Mouse (Mus musculus): Measurements from ENCODE around the gene Ifit3b. TPM values are rescaled to one million over a fixed set of nuclear protein-coding genes. Genes with fewer than 3 reads are reported as not detected.

Ifit3b gene
- polyA plus RNA-seq, 2 experiments from 2014 or later = 9.3 to 14.8 TPM

Other genes with a start within 250 kb of the Ifit3b start
- gene Ch25h, start 132.8 kb upstream of the Ifit3b start, polyA plus RNA-seq (2017; shearing (Covaris generic)) = not detected
- 100 to 1,000 TPM; 100 to 102 TPM for gene Lipa, start 80.5 kb upstream of the Ifit3b start, polyA plus RNA-seq (2017; shearing (Covaris generic))
- 10 to 100 TPM; 28.5 to 31.7 TPM for gene Ifit2, start 57.3 kb upstream of the Ifit3b start, polyA plus RNA-seq (2017; shearing (Covaris generic))
- 10 to 100 TPM; 47.4 to 70.7 TPM for gene Ifit3, start 24.4 kb upstream of the Ifit3b start, polyA plus RNA-seq (2017; shearing (Covaris generic))
- gene Ifit1bl1, start 6.0 kb upstream of the Ifit3b start, polyA plus RNA-seq (2017; shearing (Covaris generic)) = 100 to 1,000 TPM; 116 to 127 TPM
- gene Ifit1bl2, start 32.8 kb downstream of the Ifit3b start, polyA plus RNA-seq (2017; shearing (Covaris generic)) = 1 to 10 TPM; 1.8 to 2.1 TPM
- gene Ifit1, start 32.9 kb downstream of the Ifit3b start, polyA plus RNA-seq (2017; shearing (Covaris generic)) = 10 to 100 TPM; 60.3 to 70.1 TPM
- gene Slc16a12, start 139.3 kb downstream of the Ifit3b start, polyA plus RNA-seq (2017; shearing (Covaris generic)) = not detected

Measured in CD4-positive, CD25-positive, alpha-beta regulatory T cell, adult 4 months (primary cell).